Mouse (Mus musculus): Measurements from ENCODE around the gene Susd6. TPM values are rescaled to one million over a fixed set of nuclear protein-coding genes. Genes with fewer than 3 reads are reported as not detected.

The Susd6 gene
- polyA plus RNA-seq, 1 experiment from 2014 or later = 16.1 TPM

- TF ChIP-seq CTCF (IDR thresholded peaks at IDR 0.05; ENCODE audit: low read depth) = peak; percentile 99
- Histone ChIP-seq H3K4me2 (ENCODE audit: low read length) (no peak overlapping the region), H3K4me1 (replicated peaks; ENCODE audit: insufficient read depth, low read length) (no peaks in the 10 kb centered on the region), H3K9me3 (replicated peaks; ENCODE audit: low read length) (no peaks in the 10 kb centered on the region), H3K27me3 (ENCODE audit: insufficient read depth, low read length) (no peaks in the 10 kb centered on the region), H3K27ac (no peak overlapping the region), H3K9ac (ENCODE audit: low read depth, low read length) (no peak overlapping the region), H3K36me3 (ENCODE audit: insufficient read depth, low read length) (no peaks in the 10 kb centered on the region), H3K4me3 (replicated peaks; ENCODE audit: low read depth, low read length) (no peak overlapping the region)
- DNase-seq (ENCODE audit: low spot score) = peak; percentile 94
- WGBS = 17% methylated on average over 11 of the region's 11 CpGs
- ATAC-seq (replicated peaks; ENCODE audit: low FRiP score, low read depth) = peak; percentile 85; the same call in 1 of the 2 replicates
Measured at GRCm38 (mm10) chr12:80769697-80770096, 20.6 kb upstream of the Susd6 start.

GRCm38 (mm10) chr12:80774786-80775185 lies 15.5 kb upstream of the Susd6 start:
- DNase-seq (ENCODE audit: low spot score) (peak; percentile 82), ATAC-seq (replicated peaks; ENCODE audit: low FRiP score, low read depth) (no peak)
- Histone ChIP-seq H3K27me3 (ENCODE audit: insufficient read depth, low read length) (no peaks in the 10 kb centered on the region), H3K4me1 (replicated peaks; ENCODE audit: insufficient read depth, low read length) (peaks cover 4% of the 10 kb centered on the region; the same call in 1 of the 2 replicates), H3K27ac (no peak overlapping the region), H3K36me3 (ENCODE audit: insufficient read depth, low read length) (no peaks in the 10 kb centered on the region), H3K4me3 (replicated peaks; ENCODE audit: low read depth, low read length) (no peak overlapping the region), H3K9me3 (replicated peaks; ENCODE audit: low read length) (no peaks in the 10 kb centered on the region), H3K9ac (ENCODE audit: low read depth, low read length) (no peak overlapping the region), H3K4me2 (ENCODE audit: low read length) (no peak overlapping the region)
- no peak for TF ChIP-seq CTCF (IDR thresholded peaks at IDR 0.05; ENCODE audit: low read depth)
- WGBS = 25% methylated on average over 7 of the region's 7 CpGs

GRCm38 (mm10) chr12:80776046-80776634 lies 14.2 kb upstream of the Susd6 start:
- Histone ChIP-seq H3K9me3 (replicated peaks; ENCODE audit: low read length) (no peaks in the 10 kb centered on the region), H3K4me2 (ENCODE audit: low read length) (no peak overlapping the region), H3K36me3 (ENCODE audit: insufficient read depth, low read length) (no peaks in the 10 kb centered on the region), H3K27me3 (ENCODE audit: insufficient read depth, low read length) (no peaks in the 10 kb centered on the region), H3K4me3 (replicated peaks; ENCODE audit: low read depth, low read length) (no peak overlapping the region), H3K9ac (ENCODE audit: low read depth, low read length) (no peak overlapping the region), H3K27ac (no peak overlapping the region), H3K4me1 (replicated peaks; ENCODE audit: insufficient read depth, low read length) (peaks cover 4% of the 10 kb centered on the region; the same call in 1 of the 2 replicates)
- 68% methylated on average over 4 of the region's 4 CpGs for WGBS
- ATAC-seq (replicated peaks; ENCODE audit: low FRiP score, low read depth) (no peak), DNase-seq (ENCODE audit: low spot score) (no peak)
- TF ChIP-seq CTCF (IDR thresholded peaks at IDR 0.05; ENCODE audit: low read depth) = no peak

GRCm38 (mm10) chr12:80778188-80778936 lies 11.9 kb upstream of the Susd6 start:
- Histone ChIP-seq H3K36me3 (ENCODE audit: insufficient read depth, low read length) (no peaks in the 10 kb centered on the region), H3K4me3 (replicated peaks; ENCODE audit: low read depth, low read length) (no peak overlapping the region), H3K9ac (ENCODE audit: low read depth, low read length) (no peak overlapping the region), H3K4me1 (replicated peaks; ENCODE audit: insufficient read depth, low read length) (peaks cover 4% of the 10 kb centered on the region; the same call in 1 of the 2 replicates), H3K27me3 (ENCODE audit: insufficient read depth, low read length) (no peaks in the 10 kb centered on the region), H3K4me2 (ENCODE audit: low read length) (no peak overlapping the region), H3K27ac (no peak overlapping the region), H3K9me3 (replicated peaks; ENCODE audit: low read length) (no peaks in the 10 kb centered on the region)
- no peak for TF ChIP-seq CTCF (IDR thresholded peaks at IDR 0.05; ENCODE audit: low read depth)
- 79% methylated on average over 16 of the region's 16 CpGs for WGBS
- ATAC-seq (replicated peaks; ENCODE audit: low FRiP score, low read depth) (no peak), DNase-seq (ENCODE audit: low spot score) (no peak)

- Histone ChIP-seq H3K4me1 (replicated peaks; ENCODE audit: insufficient read depth, low read length) (peaks cover 4% of the 10 kb centered on the region; the same call in 1 of the 2 replicates), H3K4me3 (replicated peaks; ENCODE audit: low read depth, low read length) (no peak overlapping the region), H3K9me3 (replicated peaks; ENCODE audit: low read length) (no peaks in the 10 kb centered on the region), H3K27me3 (ENCODE audit: insufficient read depth, low read length) (no peaks in the 10 kb centered on the region), H3K4me2 (ENCODE audit: low read length) (no peak overlapping the region), H3K36me3 (ENCODE audit: insufficient read depth, low read length) (no peaks in the 10 kb centered on the region), H3K9ac (ENCODE audit: low read depth, low read length) (no peak overlapping the region), H3K27ac (no peak overlapping the region)
- ATAC-seq (replicated peaks; ENCODE audit: low FRiP score, low read depth) = no peak
- no peak for TF ChIP-seq CTCF (IDR thresholded peaks at IDR 0.05; ENCODE audit: low read depth)
- no peak for DNase-seq (ENCODE audit: low spot score)
- 86% methylated on average over 4 of the region's 4 CpGs for WGBS
Measured at GRCm38 (mm10) chr12:80779760-80780159, 10.6 kb upstream of the Susd6 start.

GRCm38 (mm10) chr12:80782190-80782589 lies 8.1 kb upstream of the Susd6 start:
- 76% methylated on average over 3 of the region's 3 CpGs for WGBS
- no peak for TF ChIP-seq CTCF (IDR thresholded peaks at IDR 0.05; ENCODE audit: low read depth)
- no peaks in the 10 kb centered on the region for H3K27me3 ChIP-seq (ENCODE audit: insufficient read depth, low read length)
- DNase-seq (ENCODE audit: low spot score) (no peak), ATAC-seq (replicated peaks; ENCODE audit: low FRiP score, low read depth) (no peak)
- H3K4me1 ChIP-seq (replicated peaks; ENCODE audit: insufficient read depth, low read length) = no peaks in the 10 kb centered on the region
- no peak overlapping the region for H3K4me3 ChIP-seq (replicated peaks; ENCODE audit: low read depth, low read length)
- no peak overlapping the region for H3K27ac ChIP-seq
- no peaks in the 10 kb centered on the region for H3K9me3 ChIP-seq (replicated peaks; ENCODE audit: low read length)
- H3K4me2 ChIP-seq (ENCODE audit: low read length) = no peak overlapping the region
- no peak overlapping the region for H3K9ac ChIP-seq (ENCODE audit: low read depth, low read length)
- H3K36me3 ChIP-seq (ENCODE audit: insufficient read depth, low read length) = no peaks in the 10 kb centered on the region

All from kidney, postnatal 0 days (tissue).